Mouse (Mus musculus) lung, adult 2 months (tissue): ENCODE data around the gene Tcf7.

Experiments used
- CTCF ChIP-seq: fragments of 200-500 bp; IDR thresholded peaks from 2 replicates; pipeline ENCODE4 v1.5.1; 2011; ENCODE audit warnings: mild to moderate bottlenecking, low read length, control low read depth; ENCODE audit not compliant: insufficient read depth
- POLR2A ChIP-seq: fragments of 200-500 bp; IDR thresholded peaks from 2 replicates; pipeline ENCODE4 v1.6.1; 2011; ENCODE audit warnings: low read depth, mild to moderate bottlenecking, control low read depth, low read length, borderline replicate concordance; ENCODE audit errors: extremely low read depth

DNA sequence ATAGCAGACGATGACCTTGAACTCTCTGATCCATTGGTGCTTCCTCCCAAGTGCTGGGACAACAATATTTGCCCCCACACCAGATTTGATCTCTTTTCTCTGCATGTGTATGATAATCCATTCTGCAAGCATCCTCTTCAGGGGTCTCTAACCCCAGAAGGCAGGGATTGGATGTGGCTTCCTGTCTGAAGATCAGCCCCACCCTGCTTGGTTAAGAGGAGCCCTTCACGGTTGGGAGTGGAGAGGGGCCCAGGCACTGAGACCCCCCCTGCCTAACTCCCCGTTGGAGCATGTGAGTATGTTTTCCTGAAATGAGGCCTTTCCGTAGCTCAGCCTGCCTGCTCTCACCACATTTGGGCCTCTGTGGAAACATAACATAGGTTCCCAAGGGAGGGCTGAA, 36.9 kb upstream of the Tcf7 start:
- TF ChIP-seq POLR2A (no peak), CTCF (no peak)
